Mouse (Mus musculus) small intestine, adult 2 months (tissue): ENCODE measurements around the gene Gad1. TPM values are rescaled to one million over a fixed set of nuclear protein-coding genes. Genes with fewer than 3 reads are reported as not detected.

Source experiments
- H3K27ac ChIP-seq: fragments of 200-500 bp; 2 replicates; pipeline ENCODE4 v1.5.1; 2012; ENCODE audit warnings: low read depth, low read length, control low read depth, inconsistent platforms; ENCODE audit not compliant: insufficient read depth
- H3K27me3 ChIP-seq: fragments of 200-500 bp; 2 replicates; pipeline ENCODE4 v1.6.1; 2012; ENCODE audit warnings: mild to moderate bottlenecking, moderate library complexity, low read length, inconsistent platforms; ENCODE audit not compliant: control insufficient read depth, insufficient read depth
- H3K36me3 ChIP-seq: fragments of 200-500 bp; 2 replicates; pipeline ENCODE4 v1.6.1; 2012; ENCODE audit warnings: mild to moderate bottlenecking, low read length, control low read depth, inconsistent platforms; ENCODE audit not compliant: control insufficient read depth, insufficient read depth
- H3K4me1 ChIP-seq: fragments of 200-500 bp; 2 replicates; pipeline ENCODE4 v1.6.1; 2012; ENCODE audit warnings: low read length, inconsistent platforms, mixed read lengths; ENCODE audit not compliant: control insufficient read depth, insufficient read depth, insufficient read length
- H3K4me3 ChIP-seq: fragments of 200-500 bp; 2 replicates; pipeline ENCODE4 v1.5.1; 2012; ENCODE audit warnings: low read depth, mild to moderate bottlenecking, control low read depth, inconsistent platforms, low read length, moderate library complexity
- CTCF ChIP-seq: fragments of 200-500 bp; IDR thresholded peaks from 2 replicates; pipeline ENCODE4 v1.5.1; 2012; ENCODE audit warnings: low read depth, mild to moderate bottlenecking, control low read depth, inconsistent platforms, low read length, moderate library complexity, mixed read lengths; ENCODE audit not compliant: insufficient replicate concordance, insufficient read length; ENCODE audit errors: extremely low read depth
- POLR2A ChIP-seq: fragments of 200-500 bp; IDR thresholded peaks from 2 replicates; pipeline ENCODE4 v1.6.1; 2012; ENCODE audit warnings: low read depth, mild to moderate bottlenecking, control low read depth, inconsistent platforms, low read length, moderate library complexity
- WGBS: fragments of 180-500 bp; shearing (Covaris S2); methylation state at CpG from one replicate; pipeline ENCODE4 v1.1.7; 2018; 5-methylcytosine and 5-hydroxymethylcytosine counted together
- polyA plus RNA-seq: library from polyadenylated mRNA; depleted of rRNA; stranded (reverse); fragments of >200 nt; gene quantifications from 2 replicates; pipeline ENCODE4 v1.2.3, GENCODE M21; 2012

The Gad1 gene
- polyA plus RNA-seq, 1 experiment, result 0.08 TPM

DNA sequence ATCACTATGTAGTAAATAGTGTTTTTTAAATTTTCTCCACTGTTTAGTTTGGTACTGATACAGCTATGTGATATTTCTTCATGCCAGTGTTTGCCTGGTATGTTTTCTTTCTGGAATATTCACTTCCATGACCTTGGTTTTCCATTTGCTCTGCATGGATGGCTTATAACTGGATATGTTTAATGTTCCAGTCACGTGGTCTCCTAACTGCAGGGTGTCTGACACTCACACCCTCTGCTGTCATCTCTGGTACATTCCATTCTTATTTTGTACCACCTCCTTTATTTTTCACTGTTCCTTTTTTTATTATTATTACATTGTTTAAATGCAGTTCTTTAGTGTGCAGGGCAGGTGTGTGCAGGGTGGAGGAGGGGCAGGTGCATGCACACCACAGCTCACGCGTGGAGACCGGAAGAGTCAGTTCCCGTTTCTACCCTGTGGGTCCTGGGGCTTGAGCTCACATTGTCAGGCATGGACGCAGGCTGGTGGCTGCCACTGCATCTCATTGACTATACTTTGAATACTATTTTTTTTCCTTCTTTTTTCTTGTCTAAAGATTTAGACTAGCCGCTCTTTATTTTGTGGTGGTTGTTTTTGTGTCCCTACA lies 62.0 kb downstream of the Gad1 start:
- WGBS, result 66% methylated on average over 7 of the region's 7 CpGs
- no peak overlapping the region for H3K27ac ChIP-seq
- no peak for TF ChIP-seq POLR2A
- no peak for TF ChIP-seq CTCF
- H3K27me3 ChIP-seq, result no peaks in the 10 kb centered on the region
- H3K4me1 ChIP-seq, result 0 out of 2 replicates have a peak, but pooled peaks cover 1% of the 10 kb centered on the region
- no peak overlapping the region for H3K4me3 ChIP-seq
- H3K36me3 ChIP-seq, result no peaks in the 10 kb centered on the region

DNA sequence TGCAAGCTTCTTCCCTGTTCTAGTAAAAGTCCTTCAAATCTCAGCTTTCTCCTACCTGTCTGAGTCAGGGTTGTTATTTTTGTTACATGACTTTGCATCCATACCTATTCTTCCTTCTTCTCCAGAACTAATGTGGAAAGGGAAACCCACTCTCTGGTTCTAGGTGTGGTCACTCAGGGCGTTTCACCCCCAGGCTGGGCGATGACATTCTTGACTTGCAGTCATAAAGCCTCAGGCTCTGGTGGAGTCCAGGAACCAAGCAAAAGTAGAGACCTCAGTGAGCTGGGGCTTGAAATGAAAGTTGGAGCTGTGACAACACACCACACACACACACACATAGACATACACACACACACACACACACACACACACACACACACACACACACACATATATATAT lies 63.2 kb downstream of the Gad1 start:
- Histone ChIP-seq H3K27me3 (no peaks in the 10 kb centered on the region), H3K27ac (no peak overlapping the region), H3K4me1 (0 out of 2 replicates have a peak, but pooled peaks cover 1% of the 10 kb centered on the region), H3K36me3 (no peaks in the 10 kb centered on the region), H3K4me3 (no peak overlapping the region)
- no peak for TF ChIP-seq CTCF
- TF ChIP-seq POLR2A, result no peak
- WGBS, result 42% methylated on average over 2 of the region's 2 CpGs

DNA sequence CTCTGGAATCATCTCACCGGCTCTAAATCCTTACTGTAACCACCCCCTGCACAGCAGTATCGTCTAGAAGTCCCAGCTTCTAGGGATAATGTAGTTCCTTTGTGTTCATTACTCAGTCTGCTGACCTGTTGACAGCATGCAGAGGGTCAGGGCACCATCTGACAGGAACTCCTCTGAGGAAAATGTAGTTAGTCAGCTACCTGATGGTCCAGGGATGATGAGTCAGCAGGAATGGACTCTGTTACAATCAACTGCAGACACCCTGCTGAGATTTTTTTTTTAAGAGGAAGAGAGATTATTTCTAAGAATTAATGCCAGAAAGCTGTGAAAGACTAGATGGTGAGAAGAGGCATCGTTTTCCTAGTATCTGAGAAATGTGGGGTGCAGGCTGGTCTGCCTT lies 63.7 kb downstream of the Gad1 start:
- Histone ChIP-seq H3K4me3 (no peak overlapping the region), H3K36me3 (no peaks in the 10 kb centered on the region), H3K27me3 (no peaks in the 10 kb centered on the region), H3K4me1 (0 out of 2 replicates have a peak, but pooled peaks cover 1% of the 10 kb centered on the region), H3K27ac (no peak overlapping the region)
- no peak for TF ChIP-seq POLR2A
- TF ChIP-seq CTCF, result no peak
- 57% methylated on average over 3 of the region's 3 CpGs for WGBS

- no peaks in the 10 kb centered on the region for H3K27me3 ChIP-seq
- H3K4me3 ChIP-seq, result no peak overlapping the region
- H3K27ac ChIP-seq, result no peak overlapping the region
- 84% methylated on average over 6 of the region's 6 CpGs for WGBS
- H3K4me1 ChIP-seq, result 0 out of 2 replicates have a peak, but pooled peaks cover 1% of the 10 kb centered on the region
- TF ChIP-seq POLR2A (no peak), CTCF (peak; percentile 62; the same call in 1 of the 2 replicates)
- H3K36me3 ChIP-seq, result no peaks in the 10 kb centered on the region
Measured at GRCm38 (mm10) chr2:70619232-70619835, 66.5 kb downstream of the Gad1 start.

DNA sequence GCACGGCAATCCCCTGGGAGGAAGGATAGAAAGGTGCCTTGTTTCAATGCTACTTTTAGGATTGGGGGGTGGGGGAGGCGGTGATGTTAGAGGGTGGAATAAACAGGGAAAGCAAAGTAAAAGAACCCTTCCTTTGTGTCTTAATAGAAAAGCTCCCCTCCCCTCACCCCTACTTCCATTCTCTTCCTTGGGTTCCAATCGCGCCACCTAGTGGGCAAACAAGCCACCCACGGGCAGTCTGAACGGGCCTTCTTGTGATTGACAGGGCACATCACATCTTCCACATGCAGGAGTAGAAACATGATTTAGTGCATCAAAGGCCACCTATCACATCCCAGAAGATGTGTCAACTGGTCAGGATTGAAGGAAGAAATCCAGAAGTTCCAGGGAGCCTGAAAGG lies 67.4 kb downstream of the Gad1 start:
- no peaks in the 10 kb centered on the region for H3K36me3 ChIP-seq

GRCm38 (mm10) chr2:70622244-70622643 lies 69.4 kb downstream of the Gad1 start:
- H3K27me3 ChIP-seq, result no peaks in the 10 kb centered on the region
- 44% methylated on average over 4 of the region's 4 CpGs for WGBS
- H3K4me1 ChIP-seq, result no peaks in the 10 kb centered on the region
- H3K27ac ChIP-seq, result no peak overlapping the region
- H3K36me3 ChIP-seq, result no peaks in the 10 kb centered on the region
- H3K4me3 ChIP-seq, result no peak overlapping the region
- TF ChIP-seq CTCF (no peak), POLR2A (no peak)

More for the DNA sequence above, 67.4 kb downstream of the Gad1 start:
- H3K27me3 ChIP-seq, result no peaks in the 10 kb centered on the region
- H3K4me3 ChIP-seq, result no peak overlapping the region
- TF ChIP-seq POLR2A (no peak), CTCF (peak; percentile 46; the same call in 1 of the 2 replicates)
- 30% methylated on average over 6 of the region's 6 CpGs for WGBS
- H3K27ac ChIP-seq, result no peak overlapping the region
- H3K4me1 ChIP-seq, result 0 out of 2 replicates have a peak, but pooled peaks cover 1% of the 10 kb centered on the region

DNA sequence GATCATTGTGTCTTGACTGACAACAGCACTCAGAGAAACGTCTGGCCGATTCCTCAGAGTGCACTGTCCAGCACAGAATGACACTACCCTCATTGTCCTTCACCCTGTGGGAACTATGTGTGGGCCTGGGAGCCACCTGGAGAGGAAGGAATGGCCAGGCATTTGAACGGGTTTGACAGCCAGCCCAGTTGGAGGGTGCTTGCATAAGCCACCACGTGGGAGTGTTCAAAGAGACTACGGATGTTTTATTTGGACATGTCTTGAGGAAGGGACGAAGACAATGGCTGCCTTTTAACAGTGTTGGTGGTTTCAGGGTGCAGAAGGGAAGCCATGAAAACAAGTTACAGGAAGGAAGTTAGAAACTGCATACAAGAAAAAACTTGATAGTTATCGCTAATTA lies 72.9 kb downstream of the Gad1 start:
- Histone ChIP-seq H3K4me1 (no peaks in the 10 kb centered on the region), H3K27me3 (no peaks in the 10 kb centered on the region), H3K4me3 (no peak overlapping the region), H3K36me3 (no peaks in the 10 kb centered on the region), H3K27ac (no peak overlapping the region)
- no peak for TF ChIP-seq CTCF
- TF ChIP-seq POLR2A, result no peak
- WGBS, result 58% methylated on average over 7 of the region's 7 CpGs

- H3K4me3 ChIP-seq, result no peak overlapping the region
- TF ChIP-seq CTCF, result no peak
- TF ChIP-seq POLR2A, result no peak
- WGBS, result 67% methylated on average over 12 of the region's 12 CpGs
- H3K27ac ChIP-seq, result no peak overlapping the region
- no peaks in the 10 kb centered on the region for H3K36me3 ChIP-seq
- no peaks in the 10 kb centered on the region for H3K27me3 ChIP-seq
- no peaks in the 10 kb centered on the region for H3K4me1 ChIP-seq
Measured at GRCm38 (mm10) chr2:70628397-70628796, 75.5 kb downstream of the Gad1 start.
